Mouse (Mus musculus) kidney, embryonic 14.5 days (tissue): ENCODE results near the gene Lix1l. TPM values are rescaled to one million over a fixed set of nuclear protein-coding genes. Genes with fewer than 3 reads are reported as not detected.
"Not testable (repeated sequence)": the region's sequence is repeated elsewhere in the genome, so short reads cannot be mapped to it uniquely, and the experiment has no call there.

Source experiments
- ATAC-seq: fragments of 200-750 bp; cut with Nextera tagmentation; 2 replicates; pipeline ENCODE4 v1.8.0; 2017; ENCODE audit warnings: moderate number of reproducible peaks, mild to moderate bottlenecking, moderate TSS enrichment, moderate library complexity; ENCODE audit not compliant: low FRiP score, low TSS enrichment
- H3K27ac ChIP-seq: fragments of 300-500 bp; sonication (generic); 2 replicates; pipeline ENCODE4 v1.5.1; 2014; ENCODE audit warnings: low read depth, mild to moderate bottlenecking, low read length, moderate library complexity, mixed read lengths
- H3K27me3 ChIP-seq: fragments of 300-500 bp; sonication (generic); 2 replicates; pipeline ENCODE4 v1.6.1; 2014; ENCODE audit warnings: mild to moderate bottlenecking, low read length; ENCODE audit not compliant: control insufficient read depth, insufficient read depth
- H3K36me3 ChIP-seq: fragments of 300-500 bp; sonication (generic); 2 replicates; pipeline ENCODE4 v1.6.1; 2014; ENCODE audit warnings: low read length, mixed read lengths; ENCODE audit not compliant: control insufficient read depth, insufficient read depth
- H3K4me1 ChIP-seq: fragments of 300-500 bp; sonication (generic); 2 replicates; pipeline ENCODE4 v1.6.1; 2014; ENCODE audit warnings: low read length, mixed read lengths; ENCODE audit not compliant: control insufficient read depth, insufficient read depth
- H3K4me2 ChIP-seq: fragments of 300-500 bp; sonication (generic); replicated peaks from 2 replicates; pipeline ENCODE4 v1.6.1; 2014; ENCODE audit warnings: low read depth, mild to moderate bottlenecking, low read length
- H3K4me3 ChIP-seq: fragments of 300-500 bp; sonication (generic); 2 replicates; pipeline ENCODE4 v1.5.1; 2014; ENCODE audit warnings: mild to moderate bottlenecking, low read length
- H3K9ac ChIP-seq: fragments of 300-500 bp; sonication (generic); 2 replicates; pipeline ENCODE4 v1.6.1; 2014; ENCODE audit warnings: low read depth, mild to moderate bottlenecking, low read length, moderate library complexity
- H3K9me3 ChIP-seq: fragments of 300-500 bp; sonication (generic); 2 replicates; pipeline ENCODE4 v1.6.1; 2016; ENCODE audit warnings: low read length; ENCODE audit not compliant: control insufficient read depth
- WGBS: fragments of 180-500 bp; shearing (Covaris S2); extraction: QIAGEN DNeasy Blood & Tissue Kit; methylation state at CpG from one replicate; pipeline ENCODE4 v1.1.7; 2014; 5-methylcytosine and 5-hydroxymethylcytosine counted together
- polyA plus RNA-seq: library from polyadenylated mRNA; unstranded; fragments of >200 nt; fragmentation: Nextera tagmentation; extraction: Ambion mirVana; gene quantifications from 2 replicates; pipeline ENCODE4 v1.2.1, GENCODE M21; 2014

The Lix1l gene
- polyA plus RNA-seq, 1 experiment from 2014 or later: 5.8 TPM

DNA sequence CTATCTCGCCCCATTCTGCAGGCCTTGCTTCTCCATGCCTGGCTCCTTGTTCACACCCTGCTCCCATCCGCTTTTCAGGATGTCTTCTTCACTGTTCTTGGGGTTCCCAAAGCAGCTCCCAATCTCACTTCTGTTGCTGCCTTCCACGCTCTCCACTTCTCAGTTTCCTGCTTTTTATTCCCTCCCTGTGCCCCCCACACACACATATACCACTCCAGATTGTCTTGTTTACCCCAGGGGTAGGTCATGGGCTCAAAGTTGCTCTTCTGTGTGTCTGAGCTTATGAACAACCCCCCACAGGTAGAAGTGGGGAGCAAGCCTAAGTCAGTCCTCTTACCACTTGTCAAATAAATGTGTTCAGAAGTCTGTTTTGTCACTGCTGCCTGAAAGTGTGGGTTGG, 1.5 kb upstream of the Lix1l start:
- no peak overlapping the region for H3K9ac ChIP-seq
- 79% methylated on average over 3 of the region's 3 CpGs for WGBS
- no peaks in the 10 kb centered on the region for H3K36me3 ChIP-seq
- no peak overlapping the region for H3K4me2 ChIP-seq
- no peaks in the 10 kb centered on the region for H3K9me3 ChIP-seq
- H3K4me3 ChIP-seq: no peak overlapping the region
- peaks cover 32% of the 10 kb centered on the region for H3K27me3 ChIP-seq
- H3K27ac ChIP-seq: no peak overlapping the region
- peaks cover 37% of the 10 kb centered on the region for H3K4me1 ChIP-seq
- no peak for ATAC-seq

DNA sequence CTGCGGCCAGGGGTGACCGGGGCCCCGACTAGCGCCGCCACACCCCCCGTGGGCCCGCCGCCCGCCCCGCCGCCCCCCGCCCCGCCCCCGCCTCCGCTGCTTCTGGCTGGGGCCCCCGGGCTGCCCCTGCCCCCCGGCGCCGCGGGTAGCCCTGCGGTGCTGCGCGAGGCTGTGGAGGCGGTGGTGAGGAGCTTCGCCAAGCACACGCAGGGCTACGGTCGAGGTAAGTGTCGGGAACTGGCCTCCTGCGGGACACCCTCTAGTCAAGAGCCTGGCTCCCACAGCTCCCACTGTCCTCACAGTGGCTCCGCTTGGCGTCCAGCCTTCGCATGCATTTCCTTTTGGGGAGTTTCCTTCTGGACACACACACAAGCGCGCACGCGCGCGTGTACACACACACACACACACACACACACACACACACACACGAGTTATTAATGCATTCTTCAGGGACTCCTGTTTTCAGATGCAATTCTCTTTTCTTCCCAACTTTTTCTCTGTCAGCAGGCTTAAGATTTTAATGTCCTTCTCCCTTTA, 370 bp downstream of the Lix1l start:
- no peaks in the 10 kb centered on the region for H3K36me3 ChIP-seq
- H3K4me1 ChIP-seq: peaks cover 30% of the 10 kb centered on the region
- peak overlapping the region; percentile 86 for H3K4me2 ChIP-seq
- WGBS: under 1% methylated on average over 17 of the region's 40 CpGs
- peak overlapping the region; percentile 65 for H3K4me3 ChIP-seq
- peak; percentile 70 for ATAC-seq
- H3K9ac ChIP-seq: peak overlapping the region; percentile 81
- H3K27me3 ChIP-seq: peaks cover 24% of the 10 kb centered on the region
- H3K27ac ChIP-seq: peak overlapping the region; percentile 88; the same call in 1 of the 2 replicates
- no peaks in the 10 kb centered on the region for H3K9me3 ChIP-seq

GRCm38 (mm10) chr3:96601941-96602703, 1.2 kb downstream of the Lix1l start:
- H3K27ac ChIP-seq: peak overlapping the region; percentile 88; the same call in 1 of the 2 replicates
- no peaks in the 10 kb centered on the region for H3K9me3 ChIP-seq
- peaks cover 22% of the 10 kb centered on the region for H3K4me1 ChIP-seq

DNA sequence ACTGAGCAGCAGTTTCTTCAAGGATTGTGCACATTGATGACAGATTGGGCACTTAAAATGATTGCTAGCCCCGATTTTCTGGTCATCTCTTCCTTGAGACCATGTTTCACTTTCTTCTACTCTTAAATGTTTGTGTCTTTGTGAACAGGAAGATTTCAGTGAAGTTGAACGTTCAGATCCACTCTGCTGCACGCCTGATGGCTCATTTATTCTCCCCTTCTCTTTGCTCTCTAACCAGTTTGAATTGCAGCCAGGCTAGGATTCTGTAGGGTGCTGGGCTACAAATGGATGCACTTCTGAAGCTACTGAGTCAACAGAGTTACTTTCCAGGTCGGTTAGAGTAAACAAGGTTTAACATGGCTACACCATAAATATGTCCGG, 1.7 kb downstream of the Lix1l start:
- H3K4me2 ChIP-seq: peak overlapping the region; percentile 86
- H3K4me3 ChIP-seq: peak overlapping the region; percentile 65
- peaks cover 13% of the 10 kb centered on the region for H3K27me3 ChIP-seq
- ATAC-seq: no peak
- no peaks in the 10 kb centered on the region for H3K9me3 ChIP-seq
- H3K4me1 ChIP-seq: peaks cover 16% of the 10 kb centered on the region
- H3K36me3 ChIP-seq: no peaks in the 10 kb centered on the region
- WGBS: 14% methylated on average over 5 of the region's 5 CpGs
- H3K9ac ChIP-seq: peak overlapping the region; percentile 81; the same call in 1 of the 2 replicates
- peak overlapping the region; percentile 88; the same call in 1 of the 2 replicates for H3K27ac ChIP-seq

More at GRCm38 (mm10) chr3:96601941-96602703, 1.2 kb downstream of the Lix1l start:
- WGBS: 24% methylated on average over 10 of the region's 10 CpGs
- H3K9ac ChIP-seq: peak overlapping the region; percentile 81
- H3K36me3 ChIP-seq: no peaks in the 10 kb centered on the region
- H3K27me3 ChIP-seq: peaks cover 17% of the 10 kb centered on the region
- H3K4me3 ChIP-seq: peak overlapping the region; percentile 65
- H3K4me2 ChIP-seq: peak overlapping the region; percentile 86
- ATAC-seq: no peak

- H3K9ac ChIP-seq: peak overlapping the region; percentile 81; the same call in 1 of the 2 replicates
- peak overlapping the region; percentile 86; the same call in 1 of the 2 replicates for H3K4me2 ChIP-seq
- peaks cover 11% of the 10 kb centered on the region; the same call in 1 of the 2 replicates for H3K27me3 ChIP-seq
- H3K9me3 ChIP-seq: no peaks in the 10 kb centered on the region
- peak overlapping the region; percentile 65; the same call in 1 of the 2 replicates for H3K4me3 ChIP-seq
- no peak overlapping the region for H3K27ac ChIP-seq
- ATAC-seq: no peak
- H3K36me3 ChIP-seq: no peaks in the 10 kb centered on the region
- peaks cover 11% of the 10 kb centered on the region for H3K4me1 ChIP-seq
- 61% methylated on average over 5 of the region's 5 CpGs for WGBS
These were observed 2.4 kb downstream of the Lix1l start for GRCm38 (mm10) chr3:96603311-96603710.

DNA sequence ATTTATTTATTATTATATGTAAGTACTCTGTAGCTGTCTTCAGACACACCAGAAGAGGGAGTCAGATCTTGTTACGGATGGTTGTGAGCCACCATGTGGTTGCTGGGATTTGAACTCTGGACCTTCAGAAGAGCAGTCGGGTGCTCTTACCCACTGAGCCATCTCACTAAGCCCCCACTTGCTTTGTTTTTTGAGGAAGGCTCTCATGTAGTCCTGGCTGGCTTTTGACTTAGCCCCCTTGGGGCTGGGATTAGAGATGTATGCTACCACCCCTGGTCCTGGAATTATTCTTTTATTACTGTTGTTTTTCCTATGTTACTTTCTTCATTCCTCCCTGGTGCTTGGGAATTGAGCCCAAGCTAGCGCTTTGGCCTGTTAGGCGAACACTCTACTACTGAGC, 5.1 kb downstream of the Lix1l start:
- not testable (repeated sequence) for H3K4me2 ChIP-seq, ATAC-seq, H3K27me3 ChIP-seq, H3K27ac ChIP-seq, H3K9me3 ChIP-seq, H3K4me3 ChIP-seq, H3K36me3 ChIP-seq, H3K4me1 ChIP-seq, H3K9ac ChIP-seq
- WGBS: 94% methylated on average over 3 of the region's 4 CpGs

DNA sequence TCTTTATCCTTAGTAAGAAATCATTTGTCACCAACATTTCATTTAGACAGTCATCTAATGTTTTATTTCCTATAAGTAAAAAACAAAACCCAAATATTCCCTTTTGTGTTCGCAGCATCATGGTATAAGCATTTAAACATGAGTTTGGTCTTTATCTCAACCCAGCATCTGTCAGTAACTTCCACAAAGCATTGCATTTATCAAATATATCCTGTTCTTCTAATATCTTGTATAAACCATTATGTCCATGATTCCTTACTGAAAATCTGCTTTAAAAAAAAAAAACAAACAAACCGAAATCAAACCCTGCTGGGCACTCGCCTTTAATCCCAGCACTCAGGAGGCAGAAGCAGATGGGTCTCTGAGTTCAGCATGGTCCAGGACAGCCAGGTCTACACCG, 5.7 kb downstream of the Lix1l start:
- Histone ChIP-seq H3K4me1 (peaks cover 7% of the 10 kb centered on the region), H3K9ac (no peak overlapping the region), H3K27me3 (no peaks in the 10 kb centered on the region), H3K9me3 (no peaks in the 10 kb centered on the region), H3K27ac (no peak overlapping the region), H3K4me3 (no peak overlapping the region), H3K4me2 (no peak overlapping the region), H3K36me3 (0 out of 2 replicates have a peak, but pooled peaks cover 3% of the 10 kb centered on the region)
- no peak for ATAC-seq
- WGBS: 92% methylated on average over 4 of the region's 4 CpGs

GRCm38 (mm10) chr3:96617941-96618340, 17.0 kb downstream of the Lix1l start:
- Histone ChIP-seq H3K27me3 (no peaks in the 10 kb centered on the region), H3K4me2 (no peak overlapping the region), H3K36me3 (peaks cover 37% of the 10 kb centered on the region), H3K4me1 (no peaks in the 10 kb centered on the region), H3K9ac (no peak overlapping the region), H3K27ac (no peak overlapping the region), H3K4me3 (no peak overlapping the region), H3K9me3 (no peaks in the 10 kb centered on the region)
- 97% methylated on average over 3 of the region's 3 CpGs for WGBS
- ATAC-seq: no peak

GRCm38 (mm10) chr3:96623201-96623600, 22.3 kb downstream of the Lix1l start:
- no peaks in the 10 kb centered on the region for H3K27me3 ChIP-seq
- no peak overlapping the region for H3K27ac ChIP-seq
- no peak overlapping the region for H3K9ac ChIP-seq
- no peak overlapping the region for H3K4me2 ChIP-seq
- no peaks in the 10 kb centered on the region for H3K9me3 ChIP-seq
- no peak overlapping the region for H3K4me3 ChIP-seq
- ATAC-seq: no peak
- 94% methylated on average over 4 of the region's 4 CpGs for WGBS
- H3K4me1 ChIP-seq: no peaks in the 10 kb centered on the region
- H3K36me3 ChIP-seq: peaks cover 27% of the 10 kb centered on the region
